Mouse (Mus musculus) olfactory bulb, adult 2 months (tissue): ENCODE results near the gene Apeh. TPM values are rescaled to one million over a fixed set of nuclear protein-coding genes. Genes with fewer than 3 reads are reported as not detected.
A peak's percentile ranks its signal among the peaks of the same experiment; 100 is the strongest.
"Not testable (repeated sequence)": the region's sequence is repeated elsewhere in the genome, so short reads cannot be mapped to it uniquely, and the experiment has no call there.

Experiments used
- H3K27ac ChIP-seq: fragments of 200-500 bp; 2 replicates; pipeline ENCODE4 v1.5.1; 2012; ENCODE audit warnings: low read depth, low read length; ENCODE audit not compliant: insufficient read depth
- H3K4me1 ChIP-seq: fragments of 200-500 bp; 2 replicates; pipeline ENCODE4 v1.6.1; 2012; ENCODE audit warnings: low read length; ENCODE audit not compliant: control insufficient read depth, insufficient read depth
- H3K4me3 ChIP-seq: fragments of 200-500 bp; 2 replicates; pipeline ENCODE4 v1.5.1; 2012; ENCODE audit warnings: mild to moderate bottlenecking, low read depth, low read length, moderate library complexity; ENCODE audit not compliant: insufficient read depth
- CTCF ChIP-seq: fragments of 200-500 bp; IDR thresholded peaks from 2 replicates; pipeline ENCODE4 v1.5.1; 2012; ENCODE audit warnings: low read depth, mild to moderate bottlenecking, low read length, moderate library complexity; ENCODE audit not compliant: insufficient read depth
- POLR2A ChIP-seq: fragments of 200-500 bp; IDR thresholded peaks from 2 replicates; pipeline ENCODE4 v1.6.1; 2012; ENCODE audit warnings: mild to moderate bottlenecking, low read depth, low read length, moderate library complexity; ENCODE audit not compliant: insufficient read depth
- WGBS: fragments of 180-500 bp; shearing (Covaris S2); methylation state at CpG from one replicate; pipeline ENCODE4 v1.1.7; 2018; 5-methylcytosine and 5-hydroxymethylcytosine counted together
- polyA plus RNA-seq: library from polyadenylated mRNA; stranded (reverse); fragments of >200 nt; gene quantifications from 2 replicates; pipeline ENCODE4 v1.2.4, GENCODE M21; 2012; ENCODE audit warnings: low replicate concordance; ENCODE audit not compliant: missing spikeins, insufficient read depth, insufficient read length

Apeh gene
- not detected in 2 replicates for polyA plus RNA-seq

DNA sequence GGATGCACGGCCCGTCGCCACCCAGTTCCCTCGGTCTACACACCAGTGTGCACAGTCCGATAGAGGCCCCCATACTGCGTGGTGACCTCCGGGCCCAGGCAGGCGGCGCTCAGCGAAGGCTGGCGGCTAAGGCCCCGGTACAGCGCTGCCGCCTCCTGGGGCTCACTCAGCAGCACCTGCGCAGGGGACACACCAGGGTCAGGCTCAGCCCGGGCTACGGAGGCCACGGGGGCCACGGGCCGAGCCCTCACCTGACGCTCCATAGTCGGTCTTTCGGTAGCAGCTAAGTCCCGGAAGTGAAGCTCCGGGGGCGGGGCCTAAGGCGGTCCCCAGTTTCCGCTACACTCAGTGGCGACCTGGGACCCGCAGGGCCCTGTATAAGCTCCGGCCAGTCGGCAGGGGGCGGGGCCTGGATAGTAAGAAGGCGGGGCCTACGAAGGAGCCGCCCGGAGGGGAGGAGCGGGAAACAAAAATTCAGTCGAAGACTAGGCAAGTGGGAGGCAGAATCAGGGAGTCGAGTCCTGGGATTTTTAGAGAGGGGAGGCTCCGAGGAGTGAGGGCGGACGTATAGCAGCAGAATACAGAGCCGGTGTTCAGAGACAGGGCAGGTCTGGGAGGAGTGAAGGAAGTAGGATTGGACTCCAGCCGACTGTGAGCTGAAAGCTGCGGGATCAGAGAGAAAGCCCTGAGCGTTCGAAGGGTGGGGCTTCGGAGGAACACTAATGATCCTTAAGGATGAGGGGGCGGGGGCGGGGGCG, at the start of gene Apeh:
Apeh (minus strand) TSS at position 423 of the 758 bp plus-strand sequence.
- Histone ChIP-seq H3K27ac (peak within 1 kb of the TSS; percentile 12; the same call in 1 of the 2 replicates), H3K4me1 (peaks cover 14% of the 10 kb centered on the region), H3K4me3 (peak within 1 kb of the TSS; percentile 57)
- no peak for TF ChIP-seq CTCF
- TF ChIP-seq POLR2A: no peak; the same call in 1 of the 2 replicates
- WGBS: under 1% methylated on average over 52 of the region's 52 CpGs

DNA sequence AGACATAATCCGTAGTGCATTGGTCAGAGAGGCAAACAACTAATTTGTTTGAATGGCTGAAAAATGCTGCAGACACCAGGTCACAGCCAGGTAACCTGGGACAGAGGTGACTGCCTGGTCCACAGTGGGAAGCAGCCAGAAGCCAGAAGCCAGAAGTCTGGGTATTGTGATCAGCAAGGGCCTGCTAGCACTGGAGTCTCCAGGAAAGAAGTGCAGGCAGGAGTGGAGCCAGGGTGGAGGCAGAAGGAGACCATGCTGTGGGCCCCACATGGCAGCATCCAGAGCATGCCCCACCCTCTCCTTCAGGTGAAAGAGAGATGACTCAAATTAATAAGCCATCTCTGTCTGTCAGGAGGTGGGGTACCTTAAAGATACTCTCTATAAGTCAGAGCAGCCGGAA, 49.1 kb upstream of the Apeh start:
- 91% methylated on average over 2 of the region's 2 CpGs for WGBS
- H3K4me1 ChIP-seq: peaks cover 30% of the 10 kb centered on the region
- TF ChIP-seq POLR2A (no peak), CTCF (no peak)
- H3K27ac ChIP-seq: no peak overlapping the region
- no peak overlapping the region for H3K4me3 ChIP-seq

- Histone ChIP-seq H3K4me1 (peaks cover 36% of the 10 kb centered on the region), H3K27ac (0 out of 2 replicates have a peak overlapping the region, but pooled peaks have one; percentile 14), H3K4me3 (no peak overlapping the region)
- TF ChIP-seq POLR2A: no peak
- WGBS: 66% methylated on average over 10 of the region's 10 CpGs
Observed at GRCm38 (mm10) chr9:108141387-108141786, 47.0 kb upstream of the Apeh start.

- H3K4me1 ChIP-seq: peaks cover 32% of the 10 kb centered on the region
Observed at GRCm38 (mm10) chr9:108139963-108140695, 45.7 kb upstream of the Apeh start.

DNA sequence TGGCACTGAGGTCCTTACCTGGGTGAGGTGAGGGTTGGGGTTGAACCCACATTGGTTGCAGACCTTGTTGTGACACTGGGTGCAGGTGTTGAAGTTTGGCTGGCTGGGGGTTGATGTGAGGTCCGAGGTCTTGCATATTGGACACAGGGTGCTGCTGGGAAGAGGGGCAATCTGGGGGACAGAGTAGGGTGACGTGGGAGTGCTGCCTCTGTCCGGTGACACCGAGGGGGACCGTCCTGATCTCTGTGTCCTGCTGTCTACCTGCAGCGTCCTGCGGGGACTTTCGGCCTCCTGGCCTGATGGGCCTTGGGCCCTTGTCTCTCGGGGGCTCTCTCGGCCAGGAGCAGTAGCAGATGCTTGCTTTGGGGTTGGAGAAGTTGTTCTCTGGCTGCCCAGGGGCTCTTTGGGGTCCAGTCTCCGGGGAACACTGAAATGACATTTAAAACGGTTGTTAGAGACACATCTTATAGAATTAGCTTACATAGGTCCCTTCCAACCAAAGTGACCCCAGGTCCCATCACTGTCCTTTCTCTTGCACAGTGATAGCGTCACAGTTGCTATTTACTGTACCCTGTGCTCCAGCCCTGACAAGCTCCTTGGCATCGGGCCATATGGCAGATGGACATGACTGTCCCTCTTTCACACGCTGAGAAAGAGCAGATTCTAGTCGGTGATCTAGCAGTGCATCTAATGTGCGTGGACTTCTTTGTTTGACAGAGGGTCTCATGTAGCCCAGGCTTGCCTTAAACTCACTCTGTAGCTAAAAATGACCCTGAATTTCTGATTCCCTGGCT, 45.0 kb upstream of the Apeh start:
- TF ChIP-seq CTCF: no peak
- no peak for TF ChIP-seq POLR2A
- H3K4me1 ChIP-seq: peaks cover 27% of the 10 kb centered on the region
- H3K4me3 ChIP-seq: no peak overlapping the region
- WGBS: 85% methylated on average over 17 of the region's 17 CpGs
- H3K27ac ChIP-seq: no peak overlapping the region

More at GRCm38 (mm10) chr9:108139963-108140695, 45.7 kb upstream of the Apeh start:
- no peak overlapping the region for H3K27ac ChIP-seq
- WGBS: 82% methylated on average over 7 of the region's 7 CpGs
- no peak for TF ChIP-seq CTCF
- no peak for TF ChIP-seq POLR2A
- no peak overlapping the region for H3K4me3 ChIP-seq

DNA sequence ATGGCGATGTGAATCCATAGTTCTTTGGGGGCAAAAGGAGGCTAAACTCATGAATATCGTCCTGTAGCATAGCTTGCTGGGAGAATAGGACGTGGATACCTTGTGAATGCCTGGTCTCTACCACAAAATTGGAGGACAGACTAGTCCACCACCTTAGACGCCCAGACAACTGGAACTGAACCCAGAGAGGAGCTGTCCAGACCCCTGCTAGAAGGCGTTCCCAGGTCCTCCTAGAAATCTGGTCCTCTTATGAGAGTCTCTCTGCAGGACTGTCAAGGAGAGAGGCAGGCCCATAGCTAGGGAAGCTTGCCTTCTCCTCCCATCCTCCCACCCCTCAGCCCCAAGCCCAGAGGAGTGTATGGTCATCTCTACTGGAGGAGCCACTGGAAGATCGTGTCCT, 43.7 kb upstream of the Apeh start:
- Histone ChIP-seq H3K4me3 (no peak overlapping the region), H3K27ac (peak overlapping the region; percentile 63), H3K4me1 (peaks cover 24% of the 10 kb centered on the region)
- WGBS: 76% methylated on average over 6 of the region's 6 CpGs
- TF ChIP-seq CTCF (no peak), POLR2A (no peak)

DNA sequence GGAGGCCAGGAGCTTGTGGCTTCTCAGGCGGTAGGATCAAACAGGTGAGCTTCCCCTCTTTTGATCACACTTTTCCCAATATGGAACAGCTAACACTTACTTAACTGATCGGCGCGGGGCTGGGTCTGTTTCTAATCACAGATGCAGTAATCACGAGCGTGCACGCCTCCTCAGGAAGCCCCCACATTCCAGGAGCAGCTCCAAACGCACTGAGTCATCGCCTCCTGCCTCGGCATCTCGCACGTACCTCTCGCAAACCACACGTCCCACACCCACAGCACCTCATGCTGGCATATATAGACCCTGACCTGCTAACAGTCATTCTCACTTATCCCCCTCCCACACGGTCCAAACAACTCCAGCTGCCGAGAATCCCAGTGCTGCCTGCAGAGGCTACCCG, 43.1 kb upstream of the Apeh start:
- TF ChIP-seq POLR2A: no peak
- TF ChIP-seq CTCF: no peak
- peak overlapping the region; percentile 63 for H3K27ac ChIP-seq
- no peak overlapping the region for H3K4me3 ChIP-seq
- 23% methylated on average over 17 of the region's 17 CpGs for WGBS
- peaks cover 24% of the 10 kb centered on the region for H3K4me1 ChIP-seq

- TF ChIP-seq POLR2A (no peak), CTCF (no peak)
- H3K4me3 ChIP-seq: no peak overlapping the region
- peaks cover 24% of the 10 kb centered on the region for H3K4me1 ChIP-seq
- peak overlapping the region; percentile 63 for H3K27ac ChIP-seq
- 34% methylated on average over 6 of the region's 6 CpGs for WGBS
Observed at GRCm38 (mm10) chr9:108136930-108137462, 42.6 kb upstream of the Apeh start.

GRCm38 (mm10) chr9:108136225-108136624, 41.8 kb upstream of the Apeh start:
- 58% methylated on average over 1 of the region's 1 CpGs for WGBS
- TF ChIP-seq POLR2A (no peak), CTCF (no peak)
- H3K27ac ChIP-seq: peak overlapping the region; percentile 63; the same call in 1 of the 2 replicates
- peaks cover 16% of the 10 kb centered on the region for H3K4me1 ChIP-seq
- H3K4me3 ChIP-seq: no peak overlapping the region

DNA sequence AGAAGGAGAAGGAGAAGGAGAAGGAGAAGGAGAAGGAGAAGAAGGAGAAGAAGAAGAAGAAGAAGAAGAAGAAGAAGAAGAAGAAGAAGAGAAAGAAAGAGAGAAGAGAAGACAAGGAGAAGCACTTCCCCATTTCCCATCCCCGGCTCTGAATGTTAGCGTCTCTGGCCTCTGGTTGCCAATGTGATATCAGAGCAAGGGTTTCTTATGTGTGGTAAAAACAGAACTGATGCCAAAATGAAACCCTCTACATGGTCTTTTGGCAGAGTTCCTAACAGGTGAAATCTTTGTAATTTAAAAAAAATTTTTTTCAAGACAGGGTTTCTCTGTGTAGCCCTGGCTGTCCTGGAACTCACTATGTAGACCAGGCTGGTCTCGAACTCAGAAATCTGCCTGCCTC, 41.3 kb upstream of the Apeh start:
- not testable (repeated sequence) for H3K27ac ChIP-seq, H3K4me3 ChIP-seq
- peaks cover 16% of the 10 kb centered on the region for H3K4me1 ChIP-seq
- WGBS: 91% methylated on average over 3 of the region's 3 CpGs
